Mouse (Mus musculus) kidney, postnatal 10 days (tissue): Measurements from ENCODE around the gene Zfand2b.

Source experiments
- DNase-seq: peaks from one replicate; pipeline ENCODE4 v3.0.0; 2021; ENCODE audit warnings: mixed read lengths

The Zfand2b gene

GRCm38 (mm10) chr1:75214886-75215285 lies 46.4 kb downstream of the Zfand2b start:
- DNase-seq, result peak; percentile 69

DNA sequence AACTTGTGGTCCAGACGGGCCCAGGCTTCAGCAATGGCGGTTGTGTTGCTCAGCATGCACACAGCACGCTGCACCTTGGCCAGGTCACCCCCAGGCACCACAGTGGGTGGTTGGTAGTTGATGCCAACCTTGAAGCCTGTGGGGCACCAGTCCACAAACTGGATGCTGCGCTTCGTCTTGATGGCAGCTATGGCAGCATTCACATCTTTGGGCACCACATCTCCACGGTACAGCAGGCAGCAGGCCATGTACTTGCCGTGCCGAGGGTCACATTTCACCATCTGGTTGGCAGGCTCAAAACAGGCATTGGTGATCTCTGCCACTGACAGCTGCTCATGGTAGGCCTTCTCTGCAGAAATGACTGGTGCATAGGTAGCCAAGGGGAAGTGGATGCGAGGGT lies 47.3 kb downstream of the Zfand2b start:
- no peak for DNase-seq

DNA sequence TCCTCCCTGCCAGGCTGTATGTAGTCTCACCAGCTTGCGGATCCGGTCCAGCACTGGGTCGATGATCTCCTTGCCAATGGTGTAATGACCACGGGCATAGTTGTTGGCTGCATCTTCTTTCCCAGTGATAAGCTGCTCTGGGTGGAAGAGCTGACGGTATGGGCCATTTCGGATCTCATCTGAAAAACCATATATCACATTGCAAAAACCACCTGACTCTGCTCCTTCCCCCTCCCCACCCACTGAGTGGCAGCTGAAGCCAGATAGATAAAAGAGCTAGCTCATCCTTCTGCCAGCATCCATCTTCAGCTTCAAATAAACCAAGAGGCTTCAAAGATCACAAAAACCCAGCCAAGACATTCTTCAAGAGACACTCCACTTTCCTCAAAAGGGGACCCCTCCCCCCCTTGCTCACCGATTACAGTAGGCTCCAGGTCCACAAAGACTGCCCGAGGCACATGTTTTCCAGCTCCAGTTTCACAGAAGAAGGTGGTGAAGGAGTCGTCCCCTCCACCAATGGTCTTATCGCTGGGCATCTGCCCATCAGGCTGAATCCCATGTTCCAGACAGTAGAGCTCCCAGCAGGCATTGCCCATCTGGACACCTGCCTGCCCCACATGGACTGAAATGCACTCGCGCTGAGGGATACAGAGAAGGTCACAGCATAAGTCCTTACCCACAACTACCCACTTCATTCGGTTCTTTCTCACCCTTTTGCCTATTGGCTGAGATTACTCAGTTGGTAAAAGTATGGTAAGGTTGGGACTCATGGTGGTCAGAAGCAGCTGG lies 48.5 kb downstream of the Zfand2b start:
- no peak for DNase-seq

DNA sequence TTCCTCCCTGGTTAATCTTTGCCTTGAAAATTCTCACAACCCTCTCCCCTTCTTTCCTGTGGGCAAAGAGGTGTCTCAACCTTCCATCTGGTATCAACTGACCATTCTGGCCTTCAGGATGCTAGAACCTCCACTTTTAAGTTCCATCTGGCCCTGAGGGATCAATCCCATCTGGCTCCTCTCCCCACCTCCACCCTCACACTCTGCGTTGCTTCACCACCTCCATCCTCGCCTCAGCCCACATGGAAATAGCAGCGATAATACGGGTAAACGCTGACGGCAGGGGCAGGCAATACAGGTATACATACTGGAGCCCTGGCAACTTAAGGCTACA lies 49.4 kb downstream of the Zfand2b start:
- no peak for DNase-seq

DNA sequence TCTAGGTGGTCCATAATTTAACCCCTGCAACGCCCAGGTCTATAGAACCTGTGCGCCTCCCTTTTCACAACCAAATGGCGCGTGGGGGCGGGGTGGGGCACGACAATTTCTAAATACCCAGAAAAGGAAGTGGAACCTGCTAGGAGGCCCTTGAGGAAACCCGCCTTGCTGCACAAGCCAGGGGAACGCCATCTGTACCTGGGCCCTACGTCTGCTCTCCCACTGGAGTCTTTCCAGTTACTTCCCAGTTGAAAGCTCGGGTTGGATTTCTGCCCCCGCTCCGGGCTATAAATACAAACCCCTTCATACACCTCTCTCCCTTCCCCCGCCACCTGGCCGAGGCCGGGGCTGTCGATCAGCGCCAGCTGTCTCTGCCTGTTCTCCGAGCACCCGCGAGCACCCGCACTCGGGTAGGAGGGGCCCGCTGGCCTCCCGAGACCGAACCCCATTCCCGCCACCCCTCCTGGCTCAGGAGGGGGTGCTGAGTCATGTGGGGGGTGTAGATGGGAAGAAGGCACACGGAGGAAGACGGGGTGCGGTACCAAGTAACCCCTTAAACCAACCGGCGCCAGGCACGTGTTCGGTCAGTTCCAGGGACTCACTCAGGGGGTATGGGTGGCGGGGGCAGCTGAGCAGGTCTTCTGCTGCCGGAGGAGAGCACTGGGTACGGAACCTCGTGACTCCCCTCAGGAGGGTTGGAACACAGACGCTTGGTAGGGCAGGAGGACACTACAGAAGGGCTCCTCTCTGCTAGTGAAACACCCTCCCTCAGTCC lies 50.0 kb downstream of the Zfand2b start:
- peak; percentile 47 for DNase-seq

GRCm38 (mm10) chr1:75219078-75219477 lies 50.6 kb downstream of the Zfand2b start:
- peak; percentile 93 for DNase-seq

DNA sequence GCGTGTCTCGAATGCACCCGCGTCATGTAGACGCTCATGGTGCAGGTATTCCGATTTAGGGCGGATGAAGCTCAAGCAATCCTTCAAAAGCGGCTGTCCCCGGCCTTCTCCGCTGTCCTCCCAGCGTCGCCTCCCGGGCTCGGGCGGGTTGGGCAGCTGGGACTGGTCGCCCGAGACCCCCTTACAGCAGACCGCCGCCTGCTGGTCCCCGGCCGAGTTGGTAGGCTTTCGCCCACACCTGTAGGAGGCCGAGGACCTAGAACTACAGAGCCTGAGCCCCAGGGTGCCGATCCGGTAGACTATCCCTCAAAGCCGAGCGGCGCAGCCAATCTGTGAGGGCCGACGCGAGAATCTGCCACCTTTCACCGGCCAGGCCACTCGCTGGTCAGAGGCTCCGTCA lies 51.1 kb downstream of the Zfand2b start, which contains the start of gene Tuba4a:
TSS of gene Tuba4a (minus strand) at position 335 of the 400 bp plus-strand sequence.
- DNase-seq, result peak; percentile 64
